Mouse (Mus musculus) spleen, postnatal 0 days (tissue): Measurements from ENCODE around the gene Ciao2b. TPM values are rescaled to one million over a fixed set of nuclear protein-coding genes. Genes with fewer than 3 reads are reported as not detected.

Source experiments
- polyA plus RNA-seq: library from polyadenylated mRNA; unstranded; fragments of >200 nt; fragmentation: Nextera tagmentation; extraction: Ambion mirVana; gene quantifications from 2 replicates; pipeline ENCODE4 v1.2.1, GENCODE M21; 2015

Gene Ciao2b
- polyA plus RNA-seq, result 40.6 TPM in 2 replicates

DNA sequence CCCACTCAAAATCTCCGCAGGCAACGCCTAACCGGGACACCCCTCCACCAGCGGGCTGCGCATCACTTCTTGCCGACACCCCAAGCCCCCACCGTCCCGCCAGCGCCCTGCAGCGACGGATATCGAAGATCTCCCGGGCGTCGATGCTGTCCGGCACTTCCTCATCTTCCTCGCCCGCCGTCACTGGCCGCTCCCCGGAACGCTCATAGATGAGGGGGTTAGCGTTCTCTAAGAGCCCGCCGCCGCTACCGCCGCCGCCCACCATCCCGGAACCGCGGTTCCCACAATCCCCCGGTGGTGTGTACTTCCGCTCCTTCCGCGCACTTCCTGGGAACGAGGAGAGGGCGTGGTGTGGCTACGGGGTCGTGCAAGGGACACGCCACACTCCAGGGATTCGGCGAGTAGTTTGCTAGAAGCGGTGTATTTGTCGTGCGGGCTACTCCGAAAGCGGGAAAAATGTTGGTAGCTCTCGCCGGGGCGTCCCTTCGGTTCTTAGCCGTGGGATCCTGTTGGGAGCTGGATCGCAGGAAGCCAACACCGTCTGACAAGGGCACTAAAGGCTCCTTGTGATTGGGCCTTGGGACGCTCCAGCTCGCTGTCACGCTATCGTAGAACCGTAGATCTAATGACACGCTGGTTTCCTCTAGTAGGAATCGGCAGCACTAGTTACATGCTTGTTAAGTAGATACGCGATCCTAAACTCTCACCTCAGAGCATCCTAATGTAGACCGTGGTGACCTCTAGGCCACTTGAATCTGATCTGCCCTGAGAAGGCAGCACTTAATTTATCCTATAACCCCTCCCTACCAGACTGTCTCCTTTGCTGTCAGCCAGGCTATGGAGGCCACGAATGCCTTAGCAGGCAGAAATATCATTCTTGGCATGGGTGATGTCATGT lies at the start of gene Ciao2b:
Gene Ciao2b, minus strand, starts transcription at position 540 of the 898 bp plus-strand sequence.

DNA sequence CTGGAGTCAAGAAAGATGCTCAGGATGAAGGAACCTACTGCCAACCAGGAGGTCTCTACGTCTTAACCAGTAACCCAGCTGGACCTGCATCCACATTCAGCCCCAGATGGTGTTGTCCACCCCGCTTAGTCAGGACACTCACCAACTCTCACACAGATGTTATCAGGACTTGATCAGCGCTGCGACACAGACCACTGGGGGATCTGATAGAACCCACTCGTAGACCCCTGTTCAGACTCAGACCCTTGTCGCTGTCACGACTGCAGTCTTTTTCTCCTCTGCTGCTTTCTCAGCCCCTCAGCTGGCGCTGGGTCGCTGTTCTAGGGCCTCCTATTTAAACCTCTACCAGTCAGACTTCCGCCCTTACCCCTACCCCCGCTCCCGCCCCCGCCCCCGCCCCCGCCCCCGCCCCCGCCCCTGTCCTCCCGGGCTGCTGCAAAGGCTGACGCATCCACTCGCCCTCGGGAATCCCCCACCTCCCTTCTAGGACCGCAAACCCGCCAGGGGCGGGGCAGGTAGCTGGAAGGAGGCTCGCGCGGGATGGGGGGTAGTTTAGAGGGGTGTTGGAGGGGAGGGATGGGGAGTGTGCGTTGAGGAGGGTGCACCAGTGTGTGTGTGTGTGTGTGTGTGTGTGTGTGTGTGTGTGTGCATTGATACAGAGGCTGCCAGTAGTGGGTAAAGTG lies 10.6 kb downstream of the Ciao2b start, which contains the start of gene Rrad:
Gene Rrad, minus strand, starts transcription at position 347 of the 683 bp plus-strand sequence.

DNA sequence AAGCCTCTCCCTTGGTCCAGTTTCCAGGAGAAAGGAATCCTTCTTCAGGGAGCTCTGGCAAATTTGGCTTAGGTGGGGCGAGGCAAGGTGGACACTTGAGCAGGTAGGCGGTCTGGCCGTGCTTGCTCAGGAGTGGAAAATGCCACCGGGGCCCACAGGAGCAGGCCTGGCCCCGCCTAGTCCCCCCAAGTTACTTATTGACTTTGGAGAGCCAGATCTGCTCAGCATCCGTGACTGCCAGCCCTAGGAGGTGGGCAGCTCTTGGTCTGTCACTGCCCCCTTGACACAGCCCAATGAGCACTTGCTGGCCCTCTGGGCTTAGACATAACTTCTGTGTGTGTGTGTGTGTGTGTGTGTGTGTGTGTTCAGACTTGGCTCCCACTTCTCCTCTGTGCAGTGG lies 17.6 kb downstream of the Ciao2b start, which contains the start of gene Cdh16:
Gene Cdh16, minus strand, starts transcription at position 236 of the 400 bp plus-strand sequence.

DNA sequence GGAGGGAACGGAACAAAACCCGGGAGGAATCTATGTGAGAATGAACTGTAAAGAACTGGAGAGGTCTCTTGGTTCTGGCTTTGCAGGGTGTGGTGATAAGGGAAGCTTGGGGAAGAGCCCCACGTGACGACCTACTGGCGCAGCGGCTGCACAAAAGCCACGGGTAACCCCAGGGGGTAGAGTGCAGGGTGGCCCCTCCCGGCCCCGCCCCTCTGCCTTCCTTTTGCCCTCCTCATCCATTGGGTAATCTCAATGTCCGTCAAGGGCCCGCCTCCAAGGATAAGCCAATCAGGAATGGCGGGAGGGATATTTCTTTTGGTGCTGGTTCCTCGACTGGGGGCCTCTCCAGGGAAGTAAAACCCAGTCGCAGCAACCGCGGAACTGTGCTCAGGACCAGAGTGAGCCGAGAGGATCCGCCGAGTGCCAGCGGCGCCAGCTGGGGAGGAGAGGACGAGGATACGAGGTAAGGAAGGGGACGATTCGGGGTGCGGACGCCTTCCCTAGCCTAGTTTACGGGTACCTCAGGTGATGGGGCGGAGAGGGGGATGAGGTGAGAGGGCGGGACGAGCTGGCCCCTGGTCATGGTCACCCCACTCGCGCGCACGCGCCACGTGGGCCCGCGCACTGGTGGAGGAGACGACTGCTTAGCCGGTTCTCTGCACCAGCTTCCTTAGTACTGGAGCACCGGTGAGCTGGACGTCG lies 50.5 kb downstream of the Ciao2b start, which contains the start of gene Pdp2:
Gene Pdp2, plus strand, starts transcription at position 319 of the 702 bp plus-strand sequence.

Other genes with a start within 250 kb of the Ciao2b start
- gene Cmtm4, start 246.2 kb downstream of the Ciao2b start, polyA plus RNA-seq, result 0.83 and 1.1 TPM in 2 replicates
- gene Dync1li2, start 198.9 kb downstream of the Ciao2b start, polyA plus RNA-seq, result 18.4 and 21.2 TPM in 2 replicates
- 0.05 and 0.06 TPM in 2 replicates for gene Terb1, start 132.1 kb downstream of the Ciao2b start, polyA plus RNA-seq
- gene Nae1, start 107.3 kb downstream of the Ciao2b start, polyA plus RNA-seq, result 40.8 and 41.6 TPM in 2 replicates
- gene Car7, start 107.3 kb downstream of the Ciao2b start, polyA plus RNA-seq, result 1.2 and 1.7 TPM in 2 replicates
- gene Pdp2, start 50.5 kb downstream of the Ciao2b start, polyA plus RNA-seq, result 3.0 and 3.3 TPM in 2 replicates
- not detected in 2 replicates for gene Cdh16, start 17.6 kb downstream of the Ciao2b start, polyA plus RNA-seq
- 1.4 and 1.9 TPM in 2 replicates for gene Rrad, start 10.6 kb downstream of the Ciao2b start, polyA plus RNA-seq
- 0.15 TPM in 1 of 2 replicates, not detected in the other for gene Ces2a, start 92.0 kb upstream of the Ciao2b start, polyA plus RNA-seq
- not detected in 2 replicates for gene Ces2b, start 189.6 kb upstream of the Ciao2b start, polyA plus RNA-seq
- gene Ces2c, start 205.1 kb upstream of the Ciao2b start, polyA plus RNA-seq, result not detected in 2 replicates